Mouse (Mus musculus): ENCODE measurements around the gene Iqsec1.

Gene Iqsec1

DNA sequence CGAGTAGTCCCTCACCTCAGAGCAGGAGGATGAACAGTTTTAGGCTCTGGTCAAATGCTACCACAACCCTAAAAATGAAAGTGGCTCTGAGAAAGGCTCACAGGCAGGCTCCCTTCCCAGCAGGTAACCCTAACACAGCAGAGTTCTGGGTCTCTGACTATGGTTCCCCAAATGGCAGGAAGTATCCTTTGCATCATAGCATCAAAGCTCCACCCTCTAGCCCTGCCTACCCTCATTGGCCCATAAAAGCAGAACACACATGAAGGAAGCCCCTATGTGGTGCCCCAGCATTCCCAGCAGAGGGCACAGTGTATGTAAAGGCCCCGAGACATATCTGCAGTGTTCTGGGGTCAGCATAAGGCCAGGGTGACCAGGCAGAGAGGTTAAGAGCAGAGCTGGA is 163.4 kb downstream of the Iqsec1 start:
- Histone ChIP-seq H3K36me3 (ENCODE audit: insufficient read depth, low read length) (no peaks in the 10 kb centered on the region), H3K4me3 (replicated peaks; ENCODE audit: low read length) (no peak overlapping the region), H3K4me1 (replicated peaks; ENCODE audit: low read depth, low read length) (no peaks in the 10 kb centered on the region), H3K27me3 (ENCODE audit: insufficient read depth, low read length) (no peaks in the 10 kb centered on the region), H3K9me3 (ENCODE audit: low read length) (no peaks in the 10 kb centered on the region)
- TF ChIP-seq CTCF (conservative IDR thresholded peaks at IDR 0.05; ENCODE audit: low read length) (no peak), POU5F1 (IDR thresholded peaks at IDR 0.05; ENCODE audit: borderline replicate concordance, low read length) (no peak), NANOG (IDR thresholded peaks at IDR 0.05; ENCODE audit: borderline replicate concordance, low read length) (no peak)

GRCm38 (mm10) chr6:90823322-90823721 is 165.2 kb downstream of the Iqsec1 start:
- Histone ChIP-seq H3K27me3 (ENCODE audit: insufficient read depth, low read length) (no peaks in the 10 kb centered on the region), H3K4me3 (replicated peaks; ENCODE audit: low read length) (no peak overlapping the region), H3K36me3 (ENCODE audit: insufficient read depth, low read length) (no peaks in the 10 kb centered on the region), H3K4me1 (replicated peaks; ENCODE audit: low read depth, low read length) (no peaks in the 10 kb centered on the region), H3K9me3 (ENCODE audit: low read length) (no peaks in the 10 kb centered on the region)
- TF ChIP-seq POU5F1 (IDR thresholded peaks at IDR 0.05; ENCODE audit: borderline replicate concordance, low read length) (no peak), NANOG (IDR thresholded peaks at IDR 0.05; ENCODE audit: borderline replicate concordance, low read length) (no peak), CTCF (conservative IDR thresholded peaks at IDR 0.05; ENCODE audit: low read length) (no peak)

DNA sequence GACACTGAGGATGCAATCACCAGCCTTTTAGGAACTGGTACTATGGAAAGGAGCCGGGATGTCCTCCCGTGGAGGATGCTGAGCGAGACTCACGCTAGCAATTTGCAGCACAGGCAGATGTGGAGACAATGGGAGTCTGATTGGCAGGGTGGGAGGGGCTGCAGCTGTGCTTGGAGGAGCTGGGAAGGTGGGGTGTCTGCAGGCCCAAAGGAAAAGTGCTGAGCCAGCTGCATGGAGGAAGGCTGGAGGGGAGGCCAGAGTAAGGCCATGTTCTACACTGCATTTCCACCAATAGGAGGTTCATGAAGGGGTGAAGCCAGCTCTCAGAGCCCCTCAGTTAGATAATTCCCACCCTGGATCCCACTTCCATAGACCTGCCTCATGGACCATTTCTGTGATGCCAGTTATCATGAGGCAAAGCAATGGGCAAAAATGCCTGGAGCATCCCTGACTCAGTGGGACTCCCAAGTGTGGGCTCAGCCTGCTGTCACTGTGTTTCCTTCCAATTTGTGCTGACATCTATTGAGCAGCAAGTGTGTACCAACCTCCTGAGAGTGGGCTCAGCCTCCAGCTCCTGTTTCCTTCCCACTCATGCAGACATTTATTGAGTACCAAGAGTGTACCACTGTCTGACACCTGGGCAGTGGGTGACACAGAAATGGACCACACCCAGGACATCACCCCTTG is 166.4 kb downstream of the Iqsec1 start:
- H3K9me3 ChIP-seq (ENCODE audit: low read length): no peaks in the 10 kb centered on the region
- no peaks in the 10 kb centered on the region for H3K36me3 ChIP-seq (ENCODE audit: insufficient read depth, low read length)
- no peaks in the 10 kb centered on the region for H3K4me1 ChIP-seq (replicated peaks; ENCODE audit: low read depth, low read length)
- no peak for TF ChIP-seq CTCF (conservative IDR thresholded peaks at IDR 0.05; ENCODE audit: low read length)
- no peak for TF ChIP-seq POU5F1 (IDR thresholded peaks at IDR 0.05; ENCODE audit: borderline replicate concordance, low read length)
- no peak for TF ChIP-seq NANOG (IDR thresholded peaks at IDR 0.05; ENCODE audit: borderline replicate concordance, low read length)
- H3K27me3 ChIP-seq (ENCODE audit: insufficient read depth, low read length): no peaks in the 10 kb centered on the region
- no peak overlapping the region for H3K4me3 ChIP-seq (replicated peaks; ENCODE audit: low read length)

DNA sequence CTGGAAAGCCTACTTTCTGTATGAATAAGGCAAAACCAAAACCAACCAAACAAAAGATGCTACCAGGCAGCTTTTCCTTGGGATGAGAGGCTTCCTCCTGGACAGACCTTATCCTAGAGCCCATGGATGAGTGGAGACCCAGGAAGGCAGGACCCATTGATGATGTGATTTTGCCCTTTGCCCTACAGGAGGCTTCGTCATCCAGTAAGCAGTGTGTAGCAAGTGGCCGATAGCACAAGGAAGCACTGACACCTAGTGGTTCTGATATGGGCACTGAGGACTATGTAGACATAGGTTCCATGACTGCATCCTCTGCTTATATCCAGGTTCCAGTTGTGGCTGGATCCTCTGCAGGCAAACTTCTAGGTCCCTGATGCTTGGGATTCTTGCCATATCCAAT is 168.6 kb downstream of the Iqsec1 start:
- Histone ChIP-seq H3K4me1 (replicated peaks; ENCODE audit: low read depth, low read length) (no peaks in the 10 kb centered on the region), H3K9me3 (ENCODE audit: low read length) (no peaks in the 10 kb centered on the region), H3K4me3 (replicated peaks; ENCODE audit: low read length) (no peak overlapping the region), H3K36me3 (ENCODE audit: insufficient read depth, low read length) (no peaks in the 10 kb centered on the region), H3K27me3 (ENCODE audit: insufficient read depth, low read length) (no peaks in the 10 kb centered on the region)
- TF ChIP-seq POU5F1 (IDR thresholded peaks at IDR 0.05; ENCODE audit: borderline replicate concordance, low read length): no peak
- TF ChIP-seq CTCF (conservative IDR thresholded peaks at IDR 0.05; ENCODE audit: low read length): no peak
- no peak for TF ChIP-seq NANOG (IDR thresholded peaks at IDR 0.05; ENCODE audit: borderline replicate concordance, low read length)

GRCm38 (mm10) chr6:90818956-90819355 is 169.5 kb downstream of the Iqsec1 start:
- H3K9me3 ChIP-seq (ENCODE audit: low read length): no peaks in the 10 kb centered on the region
- no peak overlapping the region for H3K4me3 ChIP-seq (replicated peaks; ENCODE audit: low read length)
- H3K36me3 ChIP-seq (ENCODE audit: insufficient read depth, low read length): no peaks in the 10 kb centered on the region
- H3K4me1 ChIP-seq (replicated peaks; ENCODE audit: low read depth, low read length): no peaks in the 10 kb centered on the region
- TF ChIP-seq NANOG (IDR thresholded peaks at IDR 0.05; ENCODE audit: borderline replicate concordance, low read length) (no peak), CTCF (conservative IDR thresholded peaks at IDR 0.05; ENCODE audit: low read length) (peak; percentile 77), POU5F1 (IDR thresholded peaks at IDR 0.05; ENCODE audit: borderline replicate concordance, low read length) (no peak)
- no peaks in the 10 kb centered on the region for H3K27me3 ChIP-seq (ENCODE audit: insufficient read depth, low read length)

DNA sequence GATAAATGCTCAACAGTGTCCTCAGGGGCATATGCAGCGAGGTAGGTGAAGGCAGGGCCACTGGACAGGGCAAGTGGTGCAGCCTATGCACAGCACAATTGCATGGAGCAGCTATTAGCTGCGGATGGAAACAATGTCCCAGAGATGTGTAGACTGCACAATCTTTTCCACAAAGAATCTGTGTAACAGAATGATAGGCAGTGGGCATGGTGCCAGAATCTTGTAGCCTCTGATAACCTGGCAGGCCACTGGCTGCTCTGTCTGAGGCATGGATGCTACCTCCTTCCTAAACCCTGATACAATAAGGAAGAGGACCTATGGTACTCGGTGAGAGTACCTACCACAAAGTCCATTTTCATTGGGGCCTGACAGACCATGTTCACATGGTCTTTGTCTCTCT is 171.9 kb downstream of the Iqsec1 start:
- Histone ChIP-seq H3K4me3 (replicated peaks; ENCODE audit: low read length) (no peak overlapping the region), H3K36me3 (ENCODE audit: insufficient read depth, low read length) (no peaks in the 10 kb centered on the region), H3K27me3 (ENCODE audit: insufficient read depth, low read length) (peaks cover 4% of the 10 kb centered on the region; the same call in 1 of the 2 replicates), H3K9me3 (ENCODE audit: low read length) (no peaks in the 10 kb centered on the region), H3K4me1 (replicated peaks; ENCODE audit: low read depth, low read length) (peaks cover 6% of the 10 kb centered on the region; the same call in 1 of the 2 replicates)
- TF ChIP-seq CTCF (conservative IDR thresholded peaks at IDR 0.05; ENCODE audit: low read length): no peak
- no peak for TF ChIP-seq NANOG (IDR thresholded peaks at IDR 0.05; ENCODE audit: borderline replicate concordance, low read length)
- TF ChIP-seq POU5F1 (IDR thresholded peaks at IDR 0.05; ENCODE audit: borderline replicate concordance, low read length): no peak

GRCm38 (mm10) chr6:90815341-90815740 is 173.1 kb downstream of the Iqsec1 start:
- TF ChIP-seq NANOG (IDR thresholded peaks at IDR 0.05; ENCODE audit: borderline replicate concordance, low read length) (no peak), CTCF (conservative IDR thresholded peaks at IDR 0.05; ENCODE audit: low read length) (no peak), POU5F1 (IDR thresholded peaks at IDR 0.05; ENCODE audit: borderline replicate concordance, low read length) (no peak)
- H3K9me3 ChIP-seq (ENCODE audit: low read length): no peaks in the 10 kb centered on the region
- H3K27me3 ChIP-seq (ENCODE audit: insufficient read depth, low read length): peaks cover 12% of the 10 kb centered on the region
- peaks cover 6% of the 10 kb centered on the region for H3K4me1 ChIP-seq (replicated peaks; ENCODE audit: low read depth, low read length)
- H3K36me3 ChIP-seq (ENCODE audit: insufficient read depth, low read length): no peaks in the 10 kb centered on the region
- no peak overlapping the region for H3K4me3 ChIP-seq (replicated peaks; ENCODE audit: low read length)

DNA sequence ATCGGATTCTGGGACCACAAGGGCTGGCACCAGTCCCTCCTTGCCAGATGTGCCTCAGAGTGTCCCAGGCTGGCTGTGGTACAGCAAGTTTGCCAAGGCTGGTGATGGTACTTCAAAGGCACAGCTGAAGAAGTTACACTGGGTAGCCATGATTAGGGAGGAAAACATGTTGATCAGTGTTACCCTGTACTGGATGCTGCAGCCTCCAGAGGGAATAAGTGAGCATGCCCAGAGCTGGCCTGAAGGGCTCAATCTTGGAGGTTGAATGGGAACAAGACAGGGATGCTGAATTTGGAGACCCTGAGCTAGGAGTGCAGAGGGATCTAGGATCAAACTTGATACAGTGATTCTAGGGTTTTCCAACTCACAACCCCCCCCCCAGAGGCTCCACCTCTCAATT is 175.0 kb downstream of the Iqsec1 start:
- Histone ChIP-seq H3K27me3 (ENCODE audit: insufficient read depth, low read length) (peaks cover 16% of the 10 kb centered on the region), H3K9me3 (ENCODE audit: low read length) (no peaks in the 10 kb centered on the region), H3K4me3 (replicated peaks; ENCODE audit: low read length) (no peak overlapping the region), H3K36me3 (ENCODE audit: insufficient read depth, low read length) (no peaks in the 10 kb centered on the region), H3K4me1 (replicated peaks; ENCODE audit: low read depth, low read length) (peaks cover 20% of the 10 kb centered on the region)
- TF ChIP-seq CTCF (conservative IDR thresholded peaks at IDR 0.05; ENCODE audit: low read length): no peak
- no peak for TF ChIP-seq NANOG (IDR thresholded peaks at IDR 0.05; ENCODE audit: borderline replicate concordance, low read length)
- TF ChIP-seq POU5F1 (IDR thresholded peaks at IDR 0.05; ENCODE audit: borderline replicate concordance, low read length): no peak

GRCm38 (mm10) chr6:90812584-90812983 is 175.9 kb downstream of the Iqsec1 start:
- H3K9me3 ChIP-seq (ENCODE audit: low read length): no peaks in the 10 kb centered on the region
- H3K36me3 ChIP-seq (ENCODE audit: insufficient read depth, low read length): no peaks in the 10 kb centered on the region
- H3K4me1 ChIP-seq (replicated peaks; ENCODE audit: low read depth, low read length): peaks cover 23% of the 10 kb centered on the region
- no peak overlapping the region for H3K4me3 ChIP-seq (replicated peaks; ENCODE audit: low read length)
- no peak for TF ChIP-seq NANOG (IDR thresholded peaks at IDR 0.05; ENCODE audit: borderline replicate concordance, low read length)
- TF ChIP-seq POU5F1 (IDR thresholded peaks at IDR 0.05; ENCODE audit: borderline replicate concordance, low read length): no peak
- no peak for TF ChIP-seq CTCF (conservative IDR thresholded peaks at IDR 0.05; ENCODE audit: low read length)
- H3K27me3 ChIP-seq (ENCODE audit: insufficient read depth, low read length): peaks cover 16% of the 10 kb centered on the region
